Mouse (Mus musculus): ENCODE measurements around the gene Sarnp.

The Sarnp gene

GRCm38 (mm10) chr10:128890383-128891295 is 73.5 kb downstream of the Sarnp start:
- DNase-seq (ENCODE audit: low read depth, low spot score), result no peak

DNA sequence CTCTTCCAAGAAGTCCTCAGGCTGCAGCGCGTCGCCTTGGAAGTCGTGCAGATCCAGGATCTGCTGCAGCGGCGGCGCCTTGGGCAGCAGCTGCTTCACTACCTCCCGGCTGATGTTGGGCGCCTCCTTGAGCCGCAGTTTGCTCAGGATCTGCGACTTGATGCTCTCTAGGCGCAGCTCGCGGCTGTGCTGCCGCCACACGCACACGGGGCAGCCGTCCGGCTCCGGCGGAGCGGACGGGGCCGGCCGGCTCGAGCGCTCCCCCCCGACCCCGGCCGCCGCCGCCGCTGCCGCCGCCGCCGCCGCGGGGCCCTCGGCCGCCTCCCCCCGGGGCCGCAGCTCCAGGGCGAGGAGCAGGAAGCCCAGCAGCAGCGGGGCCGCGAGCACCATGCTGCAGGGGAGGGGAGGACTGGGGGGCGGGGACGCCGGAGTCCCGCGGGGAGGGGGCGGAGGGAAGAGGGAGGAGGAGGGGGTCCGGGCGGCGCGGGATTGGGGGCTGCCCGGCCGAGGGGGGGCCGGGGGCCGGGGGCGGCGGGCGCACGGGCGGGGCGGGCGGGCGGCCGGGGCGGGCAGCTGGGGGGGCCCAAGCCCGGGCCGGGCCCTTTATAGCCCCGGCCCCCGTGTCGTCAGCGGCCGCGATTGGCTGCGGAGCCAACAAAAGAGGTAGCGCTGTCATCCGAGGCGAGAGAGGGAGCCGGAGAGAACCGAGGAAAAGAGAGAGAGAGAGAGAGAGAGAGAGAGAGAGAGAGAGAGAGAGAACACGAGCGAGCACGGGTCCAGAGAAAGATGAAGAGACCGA is 74.4 kb downstream of the Sarnp start, which contains the start of gene Gdf11:
Gene Gdf11 (minus strand): TSS at position 423 of the 799 bp plus-strand sequence.
- DNase-seq (ENCODE audit: low read depth, low spot score), result no peak

DNA sequence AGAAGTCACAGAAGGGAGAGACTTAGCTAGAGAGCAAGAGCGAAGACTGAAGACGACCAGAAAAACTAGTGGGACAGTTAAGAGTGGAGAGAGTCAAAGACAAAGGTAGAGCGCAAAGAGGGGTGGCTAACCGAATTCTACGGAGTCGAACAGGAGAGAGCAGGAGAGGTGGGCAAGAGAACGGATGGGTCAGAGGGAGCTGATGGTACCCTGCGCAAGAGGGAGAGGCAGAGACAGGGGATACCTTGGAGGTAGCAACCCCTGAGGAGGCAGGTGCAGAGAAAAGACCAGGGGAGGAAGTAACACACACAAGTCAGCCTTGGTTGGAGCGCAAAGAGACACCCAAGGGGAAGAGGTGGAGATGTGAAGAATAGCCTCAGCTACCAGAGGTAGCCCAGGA is 75.1 kb downstream of the Sarnp start:
- no peak for DNase-seq (ENCODE audit: low read depth, low spot score)

GRCm38 (mm10) chr10:128895437-128895836 is 78.3 kb downstream of the Sarnp start:
- DNase-seq (ENCODE audit: low read depth, low spot score), result peak; percentile 77

- DNase-seq (ENCODE audit: low read depth, low spot score), result no peak
Observed at GRCm38 (mm10) chr10:128895952-128896693, 79.0 kb downstream of the Sarnp start.

GRCm38 (mm10) chr10:128896807-128897206 is 79.7 kb downstream of the Sarnp start:
- DNase-seq (ENCODE audit: low read depth, low spot score), result no peak

DNA sequence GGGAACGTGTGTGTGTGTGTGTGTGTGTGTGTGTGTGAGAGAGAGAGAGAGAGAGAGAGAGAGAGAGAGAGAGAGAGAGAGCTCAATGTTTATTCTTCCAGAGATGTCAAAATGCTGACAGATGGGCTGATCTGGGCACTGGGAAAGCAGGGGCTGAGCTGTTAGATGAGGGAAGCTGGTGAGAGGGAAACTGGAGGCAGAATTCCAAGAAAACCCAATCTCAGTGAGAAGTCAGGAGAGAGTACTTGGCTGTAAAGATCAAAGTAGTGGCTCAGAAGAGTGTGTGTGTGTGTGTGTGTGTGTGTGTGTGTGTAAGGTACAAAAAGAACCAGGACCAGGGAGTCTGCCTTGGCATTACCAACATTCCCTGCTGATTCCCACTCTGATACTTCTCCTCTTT is 80.4 kb downstream of the Sarnp start:
- no peak for DNase-seq (ENCODE audit: low read depth, low spot score)

DNA sequence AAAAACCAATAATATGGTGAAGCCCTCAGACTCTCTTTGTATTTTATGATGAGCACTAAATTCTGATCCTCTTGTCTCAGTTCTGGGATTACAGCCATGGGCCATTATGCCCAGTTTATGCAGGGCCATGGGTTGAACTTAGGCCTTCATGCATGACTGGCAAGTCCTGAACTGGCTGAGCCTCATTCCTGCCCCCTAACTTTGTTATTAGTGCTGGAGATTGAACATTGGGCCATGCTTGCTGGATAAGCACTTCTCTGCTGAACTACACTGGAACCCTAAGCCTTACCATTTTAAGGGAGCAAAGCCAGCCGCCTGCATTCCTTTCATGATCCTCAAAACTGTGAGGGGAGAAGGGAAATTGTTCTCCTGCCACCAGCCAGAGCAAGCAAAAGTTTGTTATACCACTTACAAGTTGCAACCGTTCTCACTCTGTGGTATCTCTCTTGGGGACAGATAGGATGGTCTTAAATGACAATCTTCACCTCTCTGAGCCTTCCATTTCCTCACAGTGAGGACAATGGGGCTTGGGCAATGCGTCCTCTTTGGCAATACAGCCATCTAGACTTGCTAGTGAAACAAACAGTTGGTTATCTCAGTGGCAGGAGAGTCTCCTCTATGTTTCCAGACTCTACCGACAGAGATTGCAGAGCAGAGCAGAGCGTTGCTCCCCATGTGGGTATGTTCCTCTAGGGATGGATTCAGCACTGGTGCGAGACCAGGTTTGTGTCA is 82.8 kb downstream of the Sarnp start:
- DNase-seq (ENCODE audit: low read depth, low spot score), result no peak

- DNase-seq (ENCODE audit: low read depth, low spot score), result no peak
Observed at GRCm38 (mm10) chr10:128900698-128901097, 83.6 kb downstream of the Sarnp start, which contains the start of gene Cd63. TSS of gene Cd63 (plus strand) at chr10:128900989.

DNA sequence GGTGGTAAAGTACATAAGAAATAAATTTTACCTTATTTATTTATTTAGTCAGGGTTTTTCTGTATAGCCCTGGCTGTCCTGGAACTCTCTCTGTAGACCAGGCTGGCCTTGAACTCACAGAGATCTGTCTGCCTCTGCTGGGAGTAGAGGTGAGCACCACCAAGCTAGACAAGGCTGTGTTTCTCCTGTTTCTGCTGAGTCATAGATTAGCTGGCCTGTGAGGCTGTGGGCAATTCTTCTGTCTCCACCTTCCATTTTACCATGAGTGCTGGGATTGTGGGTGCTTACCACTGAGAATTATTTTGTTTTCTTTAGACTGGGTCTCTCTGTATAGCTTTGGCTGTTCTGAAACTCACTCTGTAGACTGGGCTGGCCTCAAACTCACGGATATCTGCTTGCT is 84.3 kb downstream of the Sarnp start:
- no peak for DNase-seq (ENCODE audit: low read depth, low spot score)

DNA sequence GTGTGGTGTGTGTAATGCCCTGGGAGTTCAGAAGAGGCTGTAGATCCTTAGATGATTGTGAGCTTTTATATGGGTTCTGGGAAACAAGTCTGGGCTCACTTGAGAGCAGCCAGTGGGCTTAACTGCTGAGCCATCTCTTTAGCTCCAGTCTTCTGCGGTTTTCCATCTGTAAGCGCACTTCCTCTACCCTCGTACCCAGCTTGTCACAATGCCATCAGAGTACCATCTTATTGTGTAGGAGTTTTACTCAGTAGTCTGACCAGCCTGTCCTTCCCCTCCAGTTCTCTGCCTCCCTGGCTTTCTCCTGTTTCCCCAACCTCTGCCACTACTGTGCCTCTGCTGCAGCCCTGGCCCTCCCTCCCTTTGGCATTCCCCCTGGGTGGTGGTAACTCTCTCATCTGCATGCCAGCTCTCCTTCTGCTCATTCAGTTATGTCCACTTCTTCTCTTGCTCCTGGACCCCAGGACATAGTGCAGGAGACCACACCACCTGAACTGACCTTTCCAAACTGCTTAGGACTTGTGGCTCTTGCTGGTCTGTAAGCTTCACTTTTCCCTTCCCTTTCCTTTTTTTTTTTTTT is 85.4 kb downstream of the Sarnp start:
- no peak for DNase-seq (ENCODE audit: low read depth, low spot score)

DNA sequence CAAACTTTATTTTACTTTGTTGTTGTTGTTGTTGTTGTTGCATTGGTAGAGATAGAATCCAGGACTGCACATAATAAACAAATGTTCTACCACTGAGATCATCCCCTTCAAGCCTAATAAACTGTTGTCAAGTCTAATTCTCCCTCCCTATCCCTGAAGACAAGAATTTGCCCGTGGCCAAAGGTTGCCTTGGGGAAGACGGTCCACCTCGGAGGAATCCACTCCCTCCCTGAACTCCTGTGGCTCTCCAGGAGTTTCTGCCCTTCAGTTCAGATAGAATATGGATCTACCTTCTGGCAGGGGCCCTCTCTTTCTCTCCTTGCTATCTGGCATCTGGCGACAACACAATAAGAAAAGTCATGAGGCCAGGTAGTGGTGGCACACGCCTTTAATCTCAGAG is 87.7 kb downstream of the Sarnp start:
- DNase-seq (ENCODE audit: low read depth, low spot score), result no peak

DNA sequence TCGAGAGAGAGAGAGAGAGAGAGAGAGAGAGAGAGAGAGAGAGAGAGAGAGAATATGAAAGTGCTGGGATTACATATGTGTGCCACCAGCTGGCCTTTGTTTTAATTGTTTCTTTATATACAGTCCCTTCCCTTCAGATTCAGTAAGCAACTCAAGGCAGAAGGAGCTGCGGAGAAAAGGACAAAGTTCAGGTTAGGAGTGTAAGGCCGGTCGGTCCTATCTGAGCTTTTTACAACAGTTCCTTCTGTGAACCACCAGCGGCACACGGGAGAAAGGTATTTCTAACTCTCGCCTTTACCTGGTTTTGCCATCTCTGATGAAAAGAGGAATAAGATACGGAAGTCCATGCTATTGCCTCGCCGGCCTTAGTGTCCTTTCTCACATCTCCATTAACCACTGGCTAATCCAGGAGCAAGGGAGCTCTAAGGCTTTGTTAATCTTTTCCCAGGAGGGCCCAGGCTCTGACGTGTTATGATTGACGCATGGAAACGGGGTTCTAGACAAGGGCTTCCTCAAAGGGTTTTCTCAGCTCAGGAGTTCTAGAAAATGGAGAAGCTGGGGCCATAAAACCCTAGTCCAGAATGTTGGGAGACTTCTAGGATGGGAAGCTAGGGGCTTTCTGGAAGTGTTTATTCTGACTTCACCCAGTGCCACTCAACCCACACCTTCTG is 91.8 kb downstream of the Sarnp start:
- DNase-seq (ENCODE audit: low read depth, low spot score), result no peak

GRCm38 (mm10) chr10:128909567-128910028 is 92.5 kb downstream of the Sarnp start:
- peak; percentile 97 for DNase-seq (ENCODE audit: low read depth, low spot score)

GRCm38 (mm10) chr10:128910066-128910841 is 93.1 kb downstream of the Sarnp start:
- no peak for DNase-seq (ENCODE audit: low read depth, low spot score)

DNA sequence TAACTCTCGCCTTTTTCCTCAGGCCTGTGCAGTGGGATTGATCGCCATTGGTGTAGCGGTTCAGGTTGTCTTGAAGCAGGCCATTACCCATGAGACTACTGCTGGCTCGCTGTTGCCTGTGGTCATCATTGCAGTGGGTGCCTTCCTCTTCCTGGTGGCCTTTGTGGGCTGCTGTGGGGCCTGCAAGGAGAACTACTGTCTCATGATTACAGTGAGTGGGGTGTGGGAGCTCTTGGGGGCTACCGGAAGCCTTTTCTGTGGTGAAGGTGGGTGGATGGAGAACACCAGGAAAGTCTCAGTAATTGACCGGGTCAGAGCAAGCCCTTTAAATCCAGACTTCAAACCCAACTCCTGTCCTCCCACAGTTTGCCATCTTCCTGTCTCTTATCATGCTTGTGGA is 94.3 kb downstream of the Sarnp start:
- DNase-seq (ENCODE audit: low read depth, low spot score), result no peak

DNA sequence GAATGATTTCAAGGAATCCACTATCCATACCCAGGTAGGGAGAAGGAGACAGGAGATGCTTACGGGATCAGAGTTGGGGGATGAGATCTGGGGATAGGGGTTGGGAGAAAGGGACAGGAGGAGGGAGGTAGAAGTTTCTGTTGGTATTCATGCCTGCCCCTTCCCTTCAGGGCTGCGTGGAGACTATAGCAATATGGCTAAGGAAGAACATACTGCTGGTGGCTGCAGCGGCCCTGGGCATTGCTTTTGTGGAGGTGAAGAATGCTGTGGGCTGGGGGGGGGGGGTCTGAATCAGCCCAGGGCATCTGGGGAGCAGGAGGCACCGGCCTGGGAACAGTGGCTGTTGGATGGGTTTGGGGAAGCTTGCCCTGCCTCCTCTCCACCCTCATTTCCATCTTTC is 95.1 kb downstream of the Sarnp start:
- no peak for DNase-seq (ENCODE audit: low read depth, low spot score)

GRCm38 (mm10) chr10:128912791-128913190 is 95.7 kb downstream of the Sarnp start:
- no peak for DNase-seq (ENCODE audit: low read depth, low spot score)

DNA sequence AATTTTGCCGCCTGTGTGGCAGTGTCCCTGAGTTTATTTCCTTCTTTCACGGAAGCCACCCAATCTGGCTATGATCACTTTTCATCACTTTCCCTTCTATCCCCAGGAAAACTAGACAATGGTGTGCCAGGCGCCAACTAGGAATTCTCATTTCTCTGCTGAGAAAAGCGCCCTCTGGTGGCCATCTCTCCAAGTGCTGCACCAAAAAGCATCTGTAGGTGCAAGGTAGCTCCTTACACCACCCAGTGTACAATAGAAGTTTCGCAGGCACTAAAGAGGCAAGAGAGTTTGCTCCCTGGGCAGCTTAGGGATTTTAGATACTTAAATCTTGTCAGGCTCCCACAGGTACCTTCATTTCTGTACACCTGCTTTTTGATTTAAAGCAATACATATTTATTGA is 96.1 kb downstream of the Sarnp start:
- DNase-seq (ENCODE audit: low read depth, low spot score), result peak; percentile 74

All from skeletal muscle tissue, adult 2 months (tissue).